Mouse (Mus musculus) heart, embryonic 15.5 days (tissue): Measurements from ENCODE around the gene Lrrc38. TPM values are rescaled to one million over a fixed set of nuclear protein-coding genes. Genes with fewer than 3 reads are reported as not detected.

Source experiments
- ATAC-seq: fragments of 200-750 bp; cut with Nextera tagmentation; replicated peaks from 2 replicates; pipeline ENCODE4 v1.8.0; 2017; ENCODE audit warnings: low read depth, moderate TSS enrichment; ENCODE audit not compliant: insufficient number of reproducible peaks, insufficient read depth, low FRiP score
- H3K27ac ChIP-seq: fragments of 300-500 bp; sonication (generic); 2 replicates; pipeline ENCODE4 v1.5.1; 2015; ENCODE audit warnings: mild to moderate bottlenecking, inconsistent platforms
- H3K27me3 ChIP-seq: fragments of 300-500 bp; sonication (generic); 2 replicates; pipeline ENCODE4 v1.6.1; 2015; ENCODE audit warnings: inconsistent platforms
- H3K36me3 ChIP-seq: fragments of 300-500 bp; sonication (generic); 2 replicates; pipeline ENCODE4 v1.6.1; 2015; ENCODE audit warnings: mild to moderate bottlenecking, inconsistent platforms
- H3K4me1 ChIP-seq: fragments of 300-500 bp; sonication (generic); replicated peaks from 2 replicates; pipeline ENCODE4 v1.6.1; 2015; ENCODE audit warnings: inconsistent platforms
- H3K4me2 ChIP-seq: fragments of 300-500 bp; sonication (generic); 2 replicates; pipeline ENCODE4 v1.6.1; 2015; ENCODE audit warnings: inconsistent platforms, mild to moderate bottlenecking, moderate library complexity
- H3K4me3 ChIP-seq: fragments of 300-500 bp; sonication (generic); 2 replicates; pipeline ENCODE4 v1.5.1; 2015; ENCODE audit warnings: mild to moderate bottlenecking, inconsistent platforms
- H3K9ac ChIP-seq: fragments of 300-500 bp; sonication (generic); 2 replicates; pipeline ENCODE4 v1.6.1; 2015; ENCODE audit warnings: mild to moderate bottlenecking, inconsistent platforms
- H3K9me3 ChIP-seq: fragments of 300-500 bp; sonication (generic); replicated peaks from 2 replicates; pipeline ENCODE4 v1.6.1; 2016; ENCODE audit warnings: inconsistent platforms
- WGBS: fragments of 180-500 bp; shearing (Covaris S2); methylation state at CpG from one replicate; pipeline ENCODE4 v1.1.7; 2015; ENCODE audit warnings: mixed read lengths; 5-methylcytosine and 5-hydroxymethylcytosine counted together
- polyA plus RNA-seq: library from polyadenylated mRNA; unstranded; fragments of >200 nt; fragmentation: Nextera tagmentation; extraction: Ambion mirVana; gene quantifications from 2 replicates; pipeline ENCODE4 v1.2.1, GENCODE M21; 2015

Gene Lrrc38
- polyA plus RNA-seq, result 0.11 and 0.25 TPM in 2 replicates

- Histone ChIP-seq H3K27ac (no peak within 1 kb of the TSS), H3K4me3 (peak within 1 kb of the TSS; percentile 56), H3K4me1 (peaks cover 23% of the 10 kb centered on the region), H3K27me3 (peaks cover 56% of the 10 kb centered on the region), H3K36me3 (no peaks in the 10 kb centered on the region), H3K9ac (peak within 1 kb of the TSS; percentile 44), H3K4me2 (peak within 1 kb of the TSS; percentile 97), H3K9me3 (no peaks in the 10 kb centered on the region)
- WGBS, result 0% methylated on average over 19 of the region's 19 CpGs
- no peak for ATAC-seq
Observed at GRCm38 (mm10) chr4:143349484-143349906, at the start of gene Lrrc38. Lrrc38 (plus strand) TSS chr4:143349757.

- Histone ChIP-seq H3K27ac (no peak overlapping the region), H3K4me2 (peak overlapping the region; percentile 76), H3K9me3 (no peaks in the 10 kb centered on the region), H3K9ac (peak overlapping the region; percentile 51; the same call in 1 of the 2 replicates), H3K27me3 (peaks cover 14% of the 10 kb centered on the region), H3K4me3 (peak overlapping the region; percentile 59), H3K36me3 (no peaks in the 10 kb centered on the region), H3K4me1 (peaks cover 33% of the 10 kb centered on the region)
- no peak for ATAC-seq
- 13% methylated on average over 12 of the region's 12 CpGs for WGBS
Observed at GRCm38 (mm10) chr4:143300113-143300688, 49.4 kb upstream of the Lrrc38 start.

GRCm38 (mm10) chr4:143301042-143301441 lies 48.5 kb upstream of the Lrrc38 start:
- H3K27me3 ChIP-seq, result peaks cover 14% of the 10 kb centered on the region
- no peak overlapping the region for H3K27ac ChIP-seq
- peaks cover 26% of the 10 kb centered on the region for H3K4me1 ChIP-seq
- H3K4me2 ChIP-seq, result 0 out of 2 replicates have a peak overlapping the region, but pooled peaks have one; percentile 76
- no peak overlapping the region for H3K9ac ChIP-seq
- 51% methylated on average over 5 of the region's 5 CpGs for WGBS
- no peak for ATAC-seq
- no peaks in the 10 kb centered on the region for H3K36me3 ChIP-seq
- no peak overlapping the region for H3K4me3 ChIP-seq
- no peaks in the 10 kb centered on the region for H3K9me3 ChIP-seq

DNA sequence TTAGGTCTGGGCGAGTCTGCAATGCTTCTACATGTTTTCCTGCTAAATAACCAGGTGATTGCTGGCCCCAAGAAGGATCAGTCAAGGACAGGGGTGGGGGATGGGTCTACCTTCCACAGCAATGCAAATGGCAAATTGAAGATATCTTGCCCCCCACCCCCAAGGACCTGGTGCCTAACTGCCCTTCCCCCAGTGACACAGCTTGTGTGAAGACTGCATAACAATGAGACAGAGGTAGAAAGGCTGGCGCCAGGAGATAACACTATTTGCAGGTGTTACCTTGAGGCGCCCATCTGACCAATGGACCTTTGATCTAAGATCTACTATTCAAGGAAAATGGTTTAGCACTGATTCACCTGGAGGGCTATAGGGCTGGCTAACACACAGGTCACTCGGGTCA lies 47.7 kb upstream of the Lrrc38 start:
- H3K4me2 ChIP-seq, result no peak overlapping the region
- no peak overlapping the region for H3K27ac ChIP-seq
- peaks cover 14% of the 10 kb centered on the region for H3K27me3 ChIP-seq
- H3K9me3 ChIP-seq, result no peaks in the 10 kb centered on the region
- peaks cover 24% of the 10 kb centered on the region for H3K4me1 ChIP-seq
- H3K4me3 ChIP-seq, result no peak overlapping the region
- WGBS, result 52% methylated on average over 4 of the region's 4 CpGs
- no peaks in the 10 kb centered on the region for H3K36me3 ChIP-seq
- no peak for ATAC-seq
- no peak overlapping the region for H3K9ac ChIP-seq

DNA sequence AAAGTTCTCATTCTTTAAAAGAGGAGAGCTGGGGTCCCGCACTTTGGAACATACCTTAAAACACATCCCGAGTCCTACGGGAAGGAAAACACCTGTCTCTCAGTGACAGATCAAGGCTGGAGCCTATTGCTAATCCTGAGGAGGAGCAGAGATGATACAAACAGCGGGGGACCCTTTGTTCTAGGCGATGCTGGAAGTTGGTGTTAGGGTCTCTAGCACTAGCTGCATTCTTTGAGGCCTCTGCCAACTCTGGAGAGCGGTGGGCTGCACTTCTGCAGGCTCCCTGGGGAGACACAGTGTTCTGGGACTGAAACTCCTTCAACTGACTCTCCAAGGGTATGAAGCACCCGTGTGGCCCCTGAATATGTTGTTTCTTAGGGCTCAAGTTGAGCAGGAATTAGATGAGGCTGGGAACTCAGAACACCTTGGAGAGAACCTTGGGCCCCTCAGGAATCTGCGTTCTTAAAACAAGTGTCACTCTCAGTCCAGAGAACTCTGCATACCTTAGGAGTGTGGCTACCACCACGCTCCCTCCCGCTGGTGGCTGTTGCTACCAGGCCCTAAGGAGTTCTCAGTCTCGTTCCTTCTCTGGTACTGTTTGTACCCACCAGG lies 47.2 kb upstream of the Lrrc38 start:
- H3K4me2 ChIP-seq, result no peak overlapping the region
- no peak for ATAC-seq
- H3K27me3 ChIP-seq, result peaks cover 14% of the 10 kb centered on the region
- H3K9me3 ChIP-seq, result no peaks in the 10 kb centered on the region
- WGBS, result 50% methylated on average over 11 of the region's 11 CpGs
- no peak overlapping the region for H3K27ac ChIP-seq
- no peak overlapping the region for H3K9ac ChIP-seq
- H3K4me3 ChIP-seq, result no peak overlapping the region
- H3K36me3 ChIP-seq, result no peaks in the 10 kb centered on the region
- H3K4me1 ChIP-seq, result peaks cover 19% of the 10 kb centered on the region

- no peak overlapping the region for H3K4me2 ChIP-seq
- no peaks in the 10 kb centered on the region for H3K36me3 ChIP-seq
- no peak overlapping the region for H3K9ac ChIP-seq
- H3K27me3 ChIP-seq, result peaks cover 3% of the 10 kb centered on the region; the same call in 1 of the 2 replicates
- H3K4me1 ChIP-seq, result peaks cover 6% of the 10 kb centered on the region
- H3K9me3 ChIP-seq, result no peaks in the 10 kb centered on the region
- 87% methylated on average over 4 of the region's 4 CpGs for WGBS
- no peak for ATAC-seq
- no peak overlapping the region for H3K27ac ChIP-seq
- no peak overlapping the region for H3K4me3 ChIP-seq
Observed at GRCm38 (mm10) chr4:143305031-143305430, 44.5 kb upstream of the Lrrc38 start.

- no peak overlapping the region for H3K9ac ChIP-seq
- H3K27me3 ChIP-seq, result no peaks in the 10 kb centered on the region; the same call in 1 of the 2 replicates
- no peaks in the 10 kb centered on the region for H3K9me3 ChIP-seq
- no peaks in the 10 kb centered on the region for H3K36me3 ChIP-seq
- whole genome bisulfite sequencing, result 59% methylated on average over 5 of the region's 5 CpGs
- no peaks in the 10 kb centered on the region for H3K4me1 ChIP-seq
- no peak overlapping the region for H3K4me3 ChIP-seq
- no peak overlapping the region for H3K27ac ChIP-seq
- no peak for ATAC-seq
- H3K4me2 ChIP-seq, result no peak overlapping the region
Observed at GRCm38 (mm10) chr4:143305987-143306772, 43.4 kb upstream of the Lrrc38 start.

- Histone ChIP-seq H3K27ac (no peak overlapping the region), H3K4me3 (no peak overlapping the region), H3K36me3 (no peaks in the 10 kb centered on the region), H3K9ac (no peak overlapping the region), H3K4me1 (no peaks in the 10 kb centered on the region), H3K4me2 (no peak overlapping the region), H3K27me3 (no peaks in the 10 kb centered on the region), H3K9me3 (no peaks in the 10 kb centered on the region)
- no peak for ATAC-seq
- 41% methylated on average over 2 of the region's 2 CpGs for WGBS
Observed at GRCm38 (mm10) chr4:143311341-143311740, 38.2 kb upstream of the Lrrc38 start.

GRCm38 (mm10) chr4:143313299-143313698 lies 36.3 kb upstream of the Lrrc38 start:
- no peak overlapping the region for H3K27ac ChIP-seq
- H3K4me3 ChIP-seq, result no peak overlapping the region
- no peak overlapping the region for H3K4me2 ChIP-seq
- H3K27me3 ChIP-seq, result no peaks in the 10 kb centered on the region
- H3K36me3 ChIP-seq, result no peaks in the 10 kb centered on the region
- H3K4me1 ChIP-seq, result no peaks in the 10 kb centered on the region
- no peaks in the 10 kb centered on the region for H3K9me3 ChIP-seq
- ATAC-seq, result no peak
- WGBS, result 71% methylated on average over 6 of the region's 6 CpGs
- H3K9ac ChIP-seq, result no peak overlapping the region

DNA sequence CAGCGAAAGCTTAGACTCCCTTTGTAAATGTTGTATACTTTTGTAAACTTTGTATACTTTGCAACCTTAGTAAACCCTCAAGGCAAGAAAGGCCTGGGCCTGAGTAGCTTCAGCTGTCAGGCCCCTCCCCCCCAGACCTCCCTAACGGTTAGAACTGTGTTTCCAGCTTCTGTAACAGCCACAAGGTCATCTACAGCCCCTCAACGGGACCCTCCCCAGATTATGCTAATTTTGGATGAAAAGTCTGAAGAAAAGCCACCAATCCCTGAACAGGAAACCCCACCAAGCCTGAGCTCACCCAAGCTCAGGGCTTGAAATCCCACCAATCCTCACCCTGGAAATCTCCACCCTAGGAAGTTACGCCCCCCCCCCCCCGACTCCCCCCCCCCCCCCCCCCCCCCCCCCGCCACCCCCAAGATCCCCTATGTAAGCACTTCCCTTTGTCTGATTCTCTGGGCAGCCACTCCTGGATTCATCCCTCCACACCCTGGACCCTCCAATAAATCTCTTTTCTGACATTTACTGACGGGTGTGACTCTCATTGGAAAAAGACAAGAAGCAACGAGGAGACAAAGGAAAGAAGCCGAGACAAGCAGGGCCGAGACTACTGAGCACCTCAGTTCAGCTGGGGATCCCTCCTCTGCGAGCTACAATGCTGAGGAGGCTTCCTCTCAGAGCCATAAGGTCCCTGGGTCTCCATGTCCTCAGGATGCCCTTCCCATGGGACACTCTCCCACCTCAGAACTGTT lies 25.2 kb upstream of the Lrrc38 start:
- 15% methylated on average over 8 of the region's 11 CpGs for WGBS
- no peak overlapping the region for H3K27ac ChIP-seq
- no peak overlapping the region for H3K9ac ChIP-seq
- H3K36me3 ChIP-seq, result no peaks in the 10 kb centered on the region
- no peaks in the 10 kb centered on the region; the same call in 1 of the 2 replicates for H3K27me3 ChIP-seq
- H3K4me1 ChIP-seq, result peaks cover 5% of the 10 kb centered on the region; the same call in 1 of the 2 replicates
- H3K9me3 ChIP-seq, result no peaks in the 10 kb centered on the region
- 0 out of 2 replicates have a peak overlapping the region, but pooled peaks have one; percentile 41 for H3K4me3 ChIP-seq
- ATAC-seq, result no peak
- peak overlapping the region; percentile 62; the same call in 1 of the 2 replicates for H3K4me2 ChIP-seq
